Mouse (Mus musculus) hindbrain, embryonic 14.5 days (tissue): ENCODE measurements around the gene Ebf1. TPM values are rescaled to one million over a fixed set of nuclear protein-coding genes. Genes with fewer than 3 reads are reported as not detected.

Source experiments
- ATAC-seq: fragments of 200-750 bp; cut with Nextera tagmentation; 2 replicates; pipeline ENCODE4 v1.8.0; 2017; ENCODE audit warnings: moderate number of reproducible peaks, mild to moderate bottlenecking, moderate TSS enrichment, moderate library complexity; ENCODE audit not compliant: low FRiP score
- DNase-seq: peaks from one replicate; pipeline ENCODE4 v3.0.0-alpha.2; 2015; ENCODE audit warnings: low spot score
- H3K27ac ChIP-seq: fragments of 300-500 bp; sonication (generic); 2 replicates; pipeline ENCODE4 v1.5.1; 2014; ENCODE audit warnings: mild to moderate bottlenecking, moderate library complexity
- H3K27me3 ChIP-seq: fragments of 300-500 bp; sonication (generic); 2 replicates; pipeline ENCODE4 v1.6.1; 2014; ENCODE audit warnings: mild to moderate bottlenecking, low read length, mixed read lengths; ENCODE audit not compliant: control insufficient read depth, insufficient read depth
- H3K36me3 ChIP-seq: fragments of 300-500 bp; sonication (generic); replicated peaks from 2 replicates; pipeline ENCODE4 v1.6.1; 2014; ENCODE audit not compliant: control insufficient read depth, insufficient read depth
- H3K4me1 ChIP-seq: fragments of 300-500 bp; sonication (generic); replicated peaks from 2 replicates; pipeline ENCODE4 v1.6.1; 2014; ENCODE audit warnings: antibody characterized with exemption, low read length, mixed read lengths; ENCODE audit not compliant: control insufficient read depth, insufficient read depth
- H3K4me2 ChIP-seq: fragments of 300-500 bp; sonication (generic); replicated peaks from 2 replicates; pipeline ENCODE4 v1.6.1; 2014; ENCODE audit warnings: mild to moderate bottlenecking, moderate library complexity
- H3K4me3 ChIP-seq: fragments of 300-500 bp; sonication (generic); replicated peaks from 2 replicates; pipeline ENCODE4 v1.5.1; 2014; ENCODE audit warnings: mild to moderate bottlenecking, low read length
- H3K9ac ChIP-seq: fragments of 300-500 bp; sonication (generic); 2 replicates; pipeline ENCODE4 v1.6.1; 2014
- H3K9me3 ChIP-seq: fragments of 300-500 bp; sonication (generic); 2 replicates; pipeline ENCODE4 v1.6.1; 2016; ENCODE audit warnings: low read length; ENCODE audit not compliant: control insufficient read depth
- WGBS: fragments of 180-500 bp; shearing (Covaris S2); extraction: QIAGEN DNeasy Blood & Tissue Kit; methylation state at CpG from one replicate; pipeline ENCODE4 v1.1.7; 2014; 5-methylcytosine and 5-hydroxymethylcytosine counted together
- polyA plus RNA-seq: library from polyadenylated mRNA; unstranded; fragments of >200 nt; fragmentation: Nextera tagmentation; extraction: Ambion mirVana; gene quantifications from 2 replicates; pipeline ENCODE4 v1.2.1, GENCODE M21; 2014

Ebf1 gene
- polyA plus RNA-seq, 1 experiment from 2014 or later: 123 TPM

- H3K36me3 ChIP-seq: no peaks in the 10 kb centered on the region
- H3K4me1 ChIP-seq: peaks cover 10% of the 10 kb centered on the region; the same call in 1 of the 2 replicates
- H3K4me2 ChIP-seq: no peak overlapping the region
- no peaks in the 10 kb centered on the region for H3K27me3 ChIP-seq
- DNase-seq (no peak), ATAC-seq (no peak)
- 84% methylated on average over 7 of the region's 7 CpGs for WGBS
- no peak overlapping the region for H3K27ac ChIP-seq
- no peak overlapping the region for H3K9ac ChIP-seq
- no peaks in the 10 kb centered on the region for H3K9me3 ChIP-seq
- no peak overlapping the region for H3K4me3 ChIP-seq
Measured at GRCm38 (mm10) chr11:44689571-44690264, 72.6 kb downstream of the Ebf1 start.

DNA sequence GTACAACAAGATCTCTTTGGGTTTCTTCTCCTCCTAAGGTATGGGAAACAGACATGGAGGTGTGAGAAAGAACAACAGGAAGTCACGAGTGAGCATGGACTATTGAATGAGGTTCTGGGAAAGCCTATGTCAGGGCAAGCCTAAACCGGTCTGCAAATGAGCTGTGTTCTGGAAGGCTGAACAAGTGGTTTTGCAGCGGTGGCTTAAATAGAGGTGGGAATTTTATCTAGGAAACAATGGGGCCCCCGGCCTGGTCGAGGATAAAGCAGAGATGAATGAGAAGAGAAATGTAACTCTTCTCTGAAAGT lies 73.1 kb downstream of the Ebf1 start:
- WGBS: 86% methylated on average over 5 of the region's 5 CpGs

GRCm38 (mm10) chr11:44695416-44695815 lies 78.3 kb downstream of the Ebf1 start:
- no peak overlapping the region for H3K9ac ChIP-seq
- DNase-seq: no peak

More for the DNA sequence above, 73.1 kb downstream of the Ebf1 start:
- DNase-seq (no peak), ATAC-seq (no peak)
- Histone ChIP-seq H3K27ac (no peak overlapping the region), H3K4me3 (no peak overlapping the region), H3K36me3 (no peaks in the 10 kb centered on the region), H3K27me3 (no peaks in the 10 kb centered on the region), H3K9me3 (no peaks in the 10 kb centered on the region), H3K9ac (no peak overlapping the region), H3K4me2 (no peak overlapping the region), H3K4me1 (peaks cover 7% of the 10 kb centered on the region; the same call in 1 of the 2 replicates)

DNA sequence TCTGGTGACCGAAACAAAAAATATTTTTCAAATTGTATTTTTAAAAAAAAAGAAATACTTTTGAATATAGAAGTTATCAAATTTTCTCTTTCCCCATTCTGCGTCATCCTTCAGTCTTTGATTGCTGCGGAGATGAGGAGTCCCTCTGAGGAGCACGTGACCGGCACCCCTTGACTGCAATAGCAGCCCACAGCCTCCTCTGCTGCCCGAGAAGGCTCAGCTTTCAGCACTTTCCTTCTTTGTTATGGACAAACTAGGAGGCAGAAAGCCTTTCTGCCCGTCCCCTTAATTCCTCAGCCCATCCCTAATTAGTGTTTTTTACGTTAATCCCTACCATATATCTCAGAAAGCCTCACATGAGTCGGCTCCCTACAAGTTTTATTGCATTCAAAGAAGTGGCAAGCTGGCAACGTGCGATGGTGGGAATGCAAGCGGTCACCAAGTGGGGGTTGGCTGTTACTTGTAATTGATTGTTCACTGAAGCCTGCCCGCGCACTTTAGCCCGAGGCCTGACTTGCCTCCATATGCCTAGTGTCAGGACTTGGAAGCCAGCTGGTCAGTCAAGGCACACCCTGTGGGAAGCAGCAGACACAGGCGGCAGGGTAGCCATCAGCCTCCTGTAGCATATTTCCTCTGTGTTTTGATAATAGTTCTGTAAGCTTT lies 79.6 kb downstream of the Ebf1 start:
- WGBS: 7% methylated on average over 16 of the region's 16 CpGs
- Histone ChIP-seq H3K9ac (no peak overlapping the region; the same call in 1 of the 2 replicates), H3K27ac (peak overlapping the region; percentile 51), H3K4me3 (no peak overlapping the region), H3K9me3 (no peaks in the 10 kb centered on the region), H3K4me1 (peaks cover 19% of the 10 kb centered on the region), H3K27me3 (no peaks in the 10 kb centered on the region), H3K4me2 (peak overlapping the region; percentile 35), H3K36me3 (no peaks in the 10 kb centered on the region)
- DNase-seq: no peak
- ATAC-seq: peak; percentile 72

More at GRCm38 (mm10) chr11:44695416-44695815, 78.3 kb downstream of the Ebf1 start:
- ATAC-seq: no peak
- H3K9me3 ChIP-seq: no peaks in the 10 kb centered on the region
- H3K27ac ChIP-seq: no peak overlapping the region
- WGBS: 94% methylated on average over 9 of the region's 9 CpGs
- H3K4me1 ChIP-seq: peaks cover 16% of the 10 kb centered on the region
- H3K27me3 ChIP-seq: no peaks in the 10 kb centered on the region
- H3K4me2 ChIP-seq: no peak overlapping the region
- H3K36me3 ChIP-seq: no peaks in the 10 kb centered on the region
- no peak overlapping the region for H3K4me3 ChIP-seq

GRCm38 (mm10) chr11:44700181-44700580 lies 83.1 kb downstream of the Ebf1 start:
- Histone ChIP-seq H3K9ac (no peak overlapping the region), H3K4me1 (peaks cover 22% of the 10 kb centered on the region), H3K27me3 (no peaks in the 10 kb centered on the region), H3K27ac (0 out of 2 replicates have a peak overlapping the region, but pooled peaks have one; percentile 10), H3K36me3 (no peaks in the 10 kb centered on the region), H3K4me3 (no peak overlapping the region), H3K9me3 (no peaks in the 10 kb centered on the region), H3K4me2 (no peak overlapping the region)
- DNase-seq (no peak), ATAC-seq (no peak)
- 80% methylated on average over 4 of the region's 4 CpGs for WGBS

DNA sequence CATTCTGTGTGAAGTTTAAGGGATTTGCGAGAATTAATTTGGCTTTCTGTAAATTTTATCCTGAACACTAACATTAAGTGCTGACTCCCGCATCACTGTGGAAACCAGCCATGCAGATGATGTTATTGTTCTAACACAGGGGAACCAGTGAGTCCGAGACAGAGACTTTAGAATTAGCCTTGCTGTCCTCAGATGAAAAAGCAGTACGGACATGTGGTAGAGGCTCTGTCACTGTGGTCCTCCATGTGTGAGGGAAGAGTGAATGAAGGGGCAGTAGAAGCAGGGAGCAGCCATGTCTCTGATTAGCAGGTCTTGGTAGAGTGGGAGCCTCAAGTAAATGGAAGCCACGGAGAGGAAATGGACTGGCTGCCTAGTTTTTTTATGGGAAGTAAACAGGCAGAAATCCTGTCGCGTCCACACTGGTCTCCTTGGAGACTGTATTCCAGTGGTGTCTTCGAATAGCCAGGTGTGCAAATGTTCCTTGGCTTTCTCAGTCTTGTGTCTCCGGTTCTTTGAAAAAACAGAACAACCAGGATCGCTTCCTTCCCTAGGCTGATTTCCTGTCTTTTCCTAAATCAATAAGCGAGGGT lies 84.2 kb downstream of the Ebf1 start:
- no peak overlapping the region for H3K4me3 ChIP-seq
- H3K27ac ChIP-seq: no peak overlapping the region
- no peak for DNase-seq
- H3K9me3 ChIP-seq: no peaks in the 10 kb centered on the region
- ATAC-seq: no peak
- WGBS: 39% methylated on average over 11 of the region's 11 CpGs
- H3K36me3 ChIP-seq: no peaks in the 10 kb centered on the region
- H3K4me1 ChIP-seq: peaks cover 18% of the 10 kb centered on the region
- H3K4me2 ChIP-seq: no peak overlapping the region
- H3K27me3 ChIP-seq: no peaks in the 10 kb centered on the region
- H3K9ac ChIP-seq: no peak overlapping the region

GRCm38 (mm10) chr11:44701864-44702263 lies 84.7 kb downstream of the Ebf1 start:
- no peaks in the 10 kb centered on the region for H3K9me3 ChIP-seq
- H3K9ac ChIP-seq: no peak overlapping the region
- 53% methylated on average over 1 of the region's 1 CpGs for WGBS
- no peak overlapping the region for H3K27ac ChIP-seq
- DNase-seq (no peak), ATAC-seq (no peak)
- peaks cover 13% of the 10 kb centered on the region for H3K4me1 ChIP-seq
- H3K4me2 ChIP-seq: no peak overlapping the region
- no peak overlapping the region for H3K4me3 ChIP-seq
- no peaks in the 10 kb centered on the region for H3K36me3 ChIP-seq
- no peaks in the 10 kb centered on the region for H3K27me3 ChIP-seq

DNA sequence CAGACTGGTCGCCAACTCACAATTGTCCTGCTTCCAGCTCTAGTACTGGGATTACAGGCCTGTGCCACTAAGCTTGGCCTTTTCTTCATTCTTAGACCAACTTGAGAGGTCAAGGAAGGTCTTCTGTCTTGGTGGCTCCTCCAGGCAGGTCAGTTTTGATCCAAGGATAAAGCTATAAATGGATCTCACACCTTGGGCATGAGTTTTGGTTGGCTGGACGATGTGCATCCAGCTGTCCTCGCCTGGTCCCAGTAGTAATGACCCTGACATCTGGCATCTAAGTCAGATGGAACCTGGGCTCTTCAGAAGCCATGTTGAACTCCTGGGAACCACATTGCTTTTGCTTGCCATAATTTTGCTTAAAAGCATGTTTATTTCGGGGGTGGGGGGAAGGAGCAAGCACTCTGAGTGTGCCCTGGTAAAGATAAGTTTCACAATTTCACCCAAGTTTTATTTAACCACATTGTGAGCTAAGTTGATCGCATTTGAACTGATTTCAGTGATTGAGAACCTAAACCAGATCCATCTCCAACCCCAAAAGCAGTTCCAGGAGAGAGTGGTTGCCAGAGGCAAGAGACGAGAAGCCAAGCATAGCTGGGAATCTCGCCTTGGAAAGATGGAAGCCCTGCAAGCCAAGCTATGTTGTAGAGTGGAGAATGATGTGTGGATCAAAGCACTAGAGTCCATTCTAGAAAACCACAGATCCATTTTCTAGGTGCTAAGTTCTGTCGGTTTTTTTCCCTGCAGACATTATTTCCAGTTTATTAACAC lies 85.8 kb downstream of the Ebf1 start:
- 91% methylated on average over 8 of the region's 8 CpGs for WGBS
- Histone ChIP-seq H3K27ac (no peak overlapping the region), H3K36me3 (no peaks in the 10 kb centered on the region), H3K27me3 (no peaks in the 10 kb centered on the region), H3K9me3 (no peaks in the 10 kb centered on the region), H3K4me2 (no peak overlapping the region), H3K4me1 (peaks cover 13% of the 10 kb centered on the region), H3K4me3 (no peak overlapping the region), H3K9ac (no peak overlapping the region)
- ATAC-seq (no peak), DNase-seq (no peak)

DNA sequence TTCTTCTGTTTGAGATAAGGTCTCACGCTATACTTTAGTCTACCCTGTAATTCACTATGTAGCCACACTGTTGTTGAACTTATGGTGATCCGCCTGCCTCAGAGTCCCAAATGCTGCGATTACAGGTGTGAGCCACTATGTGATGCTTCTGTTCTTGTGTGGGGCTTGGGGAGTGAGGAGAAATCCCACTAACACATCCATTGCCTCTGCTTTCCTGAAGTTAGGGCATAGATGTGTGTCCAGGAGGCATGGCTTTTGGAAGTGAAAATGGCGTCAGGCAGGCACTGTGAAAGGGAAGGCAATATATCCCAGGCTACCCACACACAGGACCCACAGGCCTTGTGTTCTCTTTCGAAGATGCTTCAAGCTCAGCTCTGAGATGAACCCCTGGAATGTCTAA lies 86.8 kb downstream of the Ebf1 start:
- Histone ChIP-seq H3K27me3 (no peaks in the 10 kb centered on the region), H3K9me3 (no peaks in the 10 kb centered on the region), H3K9ac (no peak overlapping the region), H3K4me2 (no peak overlapping the region), H3K4me3 (no peak overlapping the region), H3K36me3 (no peaks in the 10 kb centered on the region), H3K4me1 (peaks cover 17% of the 10 kb centered on the region), H3K27ac (no peak overlapping the region)
- ATAC-seq: no peak
- no peak for DNase-seq
- WGBS: 96% methylated on average over 5 of the region's 5 CpGs
